Mouse (Mus musculus): ENCODE measurements around the gene Gabrr3.

GRCm38 (mm10) chr16:59409341-59409748, 2.2 kb downstream of the Gabrr3 start:
- TF ChIP-seq CTCF (IDR thresholded peaks at IDR 0.05; ENCODE audit: low read depth, low read length) (no peak), TAL1 (conservative IDR thresholded peaks at IDR 0.05; ENCODE audit: low read depth, low read length) (no peak), GATA1 (IDR thresholded peaks at IDR 0.05; ENCODE audit: borderline replicate concordance, low read length) (no peak), GATA2 (IDR thresholded peaks at IDR 0.05; ENCODE audit: borderline replicate concordance, low read depth, low read length) (no peak)

All from G1E (cell line).